Mouse (Mus musculus) liver, embryonic 13.5 days (tissue): ENCODE measurements around the gene Foxd2. TPM values are rescaled to one million over a fixed set of nuclear protein-coding genes. Genes with fewer than 3 reads are reported as not detected.

Source experiments
- ATAC-seq: fragments of 200-750 bp; cut with Nextera tagmentation; 2 replicates; pipeline ENCODE4 v1.8.0; 2017; ENCODE audit warnings: low read depth, mild to moderate bottlenecking, moderate number of reproducible peaks, moderate library complexity
- DNase-seq: peaks from one replicate; pipeline ENCODE4 v3.0.0; 2022
- H3K27ac ChIP-seq: fragments of 300-500 bp; sonication (generic); 2 replicates; pipeline ENCODE4 v1.5.1; 2015; ENCODE audit warnings: moderate library complexity, mild to moderate bottlenecking, inconsistent platforms
- H3K27me3 ChIP-seq: fragments of 300-500 bp; sonication (generic); 2 replicates; pipeline ENCODE4 v1.6.1; 2015; ENCODE audit warnings: mild to moderate bottlenecking, inconsistent platforms
- H3K36me3 ChIP-seq: fragments of 300-500 bp; sonication (generic); 2 replicates; pipeline ENCODE4 v1.6.1; 2015; ENCODE audit warnings: mild to moderate bottlenecking, inconsistent platforms
- H3K4me1 ChIP-seq: fragments of 300-500 bp; sonication (generic); replicated peaks from 2 replicates; pipeline ENCODE4 v1.6.1; 2015; ENCODE audit warnings: inconsistent platforms
- H3K4me2 ChIP-seq: fragments of 300-500 bp; sonication (generic); 2 replicates; pipeline ENCODE4 v1.6.1; 2015; ENCODE audit warnings: inconsistent platforms, mild to moderate bottlenecking, moderate library complexity
- H3K4me3 ChIP-seq: fragments of 300-500 bp; sonication (generic); replicated peaks from 2 replicates; pipeline ENCODE4 v1.5.1; 2015; ENCODE audit warnings: mild to moderate bottlenecking, inconsistent platforms
- H3K9ac ChIP-seq: fragments of 300-500 bp; sonication (generic); 2 replicates; pipeline ENCODE4 v1.6.1; 2015; ENCODE audit warnings: mild to moderate bottlenecking, inconsistent platforms
- H3K9me3 ChIP-seq: fragments of 300-500 bp; sonication (generic); replicated peaks from 2 replicates; pipeline ENCODE4 v1.6.1; 2016; ENCODE audit warnings: inconsistent platforms
- WGBS: fragments of 180-500 bp; shearing (Covaris S2); methylation state at CpG from one replicate; pipeline ENCODE4 v1.1.7; 2015; ENCODE audit not compliant: insufficient replicate concordance; 5-methylcytosine and 5-hydroxymethylcytosine counted together
- polyA plus RNA-seq: library from polyadenylated mRNA; unstranded; fragments of >200 nt; fragmentation: Nextera tagmentation; extraction: Ambion mirVana; gene quantifications from 2 replicates; pipeline ENCODE4 v1.2.1, GENCODE M21; 2015

Gene Foxd2
- polyA plus RNA-seq, 1 experiment from 2014 or later: not detected

DNA sequence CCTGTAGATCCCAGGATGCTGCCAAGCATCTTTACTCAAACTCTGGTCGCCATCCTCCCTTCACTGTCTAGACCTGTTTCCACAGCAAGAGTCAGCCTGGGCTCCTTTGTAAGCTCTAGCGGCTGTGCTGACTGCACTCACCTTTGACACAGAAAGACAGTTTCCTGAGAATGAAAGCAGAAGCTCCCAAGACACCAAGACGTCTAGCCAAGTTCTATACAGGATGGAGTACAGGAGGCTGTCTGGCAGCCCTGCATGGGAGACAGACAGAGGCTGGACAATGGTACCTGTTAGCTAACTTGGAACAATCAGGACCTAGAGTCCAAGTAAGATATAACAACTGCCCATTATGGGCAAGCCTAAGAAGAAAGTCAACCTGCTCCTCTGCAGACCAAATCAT lies 8.8 kb downstream of the Foxd2 start:
- no peak for DNase-seq
- WGBS: 4% methylated on average over 3 of the region's 3 CpGs
- H3K4me2 ChIP-seq: no peak overlapping the region

DNA sequence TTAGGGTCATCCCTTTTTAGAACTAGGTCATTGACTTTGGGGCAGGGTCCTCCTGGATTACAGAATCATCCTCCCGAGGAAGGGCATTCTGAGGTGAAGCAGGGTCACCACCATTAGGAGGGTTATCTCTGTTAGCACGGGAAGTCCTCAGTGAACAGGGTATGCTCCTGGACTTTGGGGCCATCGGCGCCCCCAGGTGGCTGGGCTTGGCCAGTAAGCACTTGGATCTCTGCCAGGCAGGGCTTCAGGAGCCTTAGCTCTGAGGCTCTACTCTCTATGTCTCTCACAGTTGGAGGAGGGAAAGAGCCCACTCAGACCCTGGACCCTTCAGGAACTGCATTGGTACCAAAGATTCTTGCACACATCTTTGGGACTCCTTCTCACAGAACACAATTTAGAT lies 10.8 kb downstream of the Foxd2 start:
- ATAC-seq (no peak), DNase-seq (no peak)
- no peaks in the 10 kb centered on the region for H3K4me1 ChIP-seq
- H3K9ac ChIP-seq: no peak overlapping the region
- H3K4me2 ChIP-seq: no peak overlapping the region
- peaks cover 86% of the 10 kb centered on the region for H3K27me3 ChIP-seq
- no peak overlapping the region for H3K4me3 ChIP-seq
- 16% methylated on average over 4 of the region's 4 CpGs for WGBS
- H3K27ac ChIP-seq: no peak overlapping the region
- no peaks in the 10 kb centered on the region for H3K36me3 ChIP-seq
- no peaks in the 10 kb centered on the region for H3K9me3 ChIP-seq

More for the DNA sequence above, 8.8 kb downstream of the Foxd2 start:
- no peak for ATAC-seq
- Histone ChIP-seq H3K27me3 (peaks cover 97% of the 10 kb centered on the region), H3K9ac (no peak overlapping the region), H3K4me3 (no peak overlapping the region), H3K9me3 (no peaks in the 10 kb centered on the region), H3K36me3 (no peaks in the 10 kb centered on the region), H3K27ac (no peak overlapping the region), H3K4me1 (no peaks in the 10 kb centered on the region)

DNA sequence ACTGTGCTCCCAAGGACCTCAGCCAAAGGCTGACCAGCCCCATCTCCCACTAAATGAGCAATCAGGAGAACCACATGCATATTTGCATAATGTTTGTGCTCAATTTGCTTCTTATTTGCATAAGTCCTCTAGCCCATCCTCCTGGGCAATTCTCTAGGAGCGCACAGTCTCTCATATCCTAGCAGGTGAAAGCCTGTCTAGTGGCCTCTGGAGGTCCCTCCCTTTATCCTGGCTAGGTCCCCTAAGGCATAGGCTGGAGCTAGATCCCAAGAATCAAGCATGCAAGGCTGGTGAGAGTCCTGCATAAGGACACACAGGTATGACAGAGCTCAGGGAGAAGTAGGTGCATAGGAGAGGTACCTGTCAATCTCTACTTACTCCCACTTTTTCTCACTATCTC lies 26.4 kb downstream of the Foxd2 start:
- Histone ChIP-seq H3K27ac (no peak overlapping the region), H3K9ac (no peak overlapping the region), H3K4me3 (no peak overlapping the region), H3K36me3 (no peaks in the 10 kb centered on the region), H3K9me3 (no peaks in the 10 kb centered on the region), H3K27me3 (peaks cover 19% of the 10 kb centered on the region), H3K4me2 (no peak overlapping the region), H3K4me1 (no peaks in the 10 kb centered on the region)
- 63% methylated on average over 1 of the region's 1 CpGs for WGBS
- ATAC-seq (no peak), DNase-seq (no peak)

DNA sequence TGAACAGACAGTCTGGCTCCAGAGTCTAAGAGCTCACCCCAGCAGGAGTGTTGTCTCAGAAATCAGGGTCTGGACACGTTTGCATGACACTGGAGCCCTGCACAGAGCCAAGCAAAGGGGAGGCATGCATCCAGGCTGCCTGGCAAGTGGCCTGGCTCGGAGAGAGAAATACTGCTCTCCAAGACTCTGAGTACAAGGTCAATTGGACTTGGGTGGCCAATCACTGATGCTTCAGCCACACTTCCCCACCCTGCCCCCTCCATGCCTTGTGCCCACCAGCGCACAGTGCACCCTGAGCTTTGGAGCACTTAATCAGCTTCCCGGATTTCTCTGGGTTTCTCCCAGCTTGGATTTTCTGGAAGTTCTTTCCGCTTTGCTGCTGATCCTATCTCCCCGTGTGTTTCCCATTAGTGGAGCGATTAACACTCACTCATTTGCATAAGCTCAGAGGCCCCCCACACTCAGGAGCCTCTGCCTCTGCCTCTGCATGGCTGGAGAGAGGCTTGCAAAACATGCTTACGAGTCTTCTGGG lies 32.2 kb downstream of the Foxd2 start:
- peaks cover 53% of the 10 kb centered on the region for H3K27me3 ChIP-seq
- H3K4me3 ChIP-seq: no peak overlapping the region
- H3K36me3 ChIP-seq: no peaks in the 10 kb centered on the region
- WGBS: 29% methylated on average over 8 of the region's 8 CpGs
- ATAC-seq (no peak), DNase-seq (no peak)
- H3K4me2 ChIP-seq: no peak overlapping the region
- no peaks in the 10 kb centered on the region for H3K4me1 ChIP-seq
- no peak overlapping the region for H3K27ac ChIP-seq
- H3K9me3 ChIP-seq: no peaks in the 10 kb centered on the region
- H3K9ac ChIP-seq: no peak overlapping the region

DNA sequence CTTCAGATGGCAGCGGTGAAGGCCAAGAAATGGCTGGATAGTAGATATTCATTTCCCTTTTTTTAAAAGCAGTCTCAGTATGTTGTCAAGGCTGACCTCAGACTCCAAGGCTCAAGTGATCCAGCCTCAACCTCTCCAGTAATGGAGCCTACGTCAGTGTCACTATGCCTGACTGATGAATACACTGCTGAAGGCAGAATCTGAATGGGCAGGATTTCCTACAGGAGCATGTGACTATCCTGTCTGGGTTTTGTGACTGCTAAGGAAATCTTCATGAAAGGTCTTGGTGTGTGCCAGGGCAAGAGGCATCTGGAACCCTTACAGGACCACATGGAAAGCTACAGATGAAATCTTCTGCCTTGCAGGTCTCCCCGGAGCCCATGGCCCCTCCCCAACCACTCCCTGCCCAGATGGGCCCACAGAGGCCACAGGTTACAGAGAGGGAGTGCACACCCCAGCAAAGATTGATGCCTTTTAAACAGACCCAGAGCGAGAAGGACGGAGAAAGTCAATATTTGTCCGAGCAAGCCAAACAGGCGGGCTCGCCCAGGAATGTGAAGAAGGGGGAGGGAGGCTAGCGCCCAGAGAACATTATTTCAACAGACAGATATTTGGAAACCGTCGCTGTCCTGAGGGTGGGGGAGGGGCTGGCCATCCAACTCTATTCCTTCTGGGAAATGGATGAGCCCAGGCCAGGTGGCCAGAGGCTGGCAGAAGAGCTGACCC lies 38.7 kb downstream of the Foxd2 start:
- DNase-seq: no peak
- H3K4me1 ChIP-seq: no peaks in the 10 kb centered on the region; the same call in 1 of the 2 replicates
- H3K9me3 ChIP-seq: no peaks in the 10 kb centered on the region
- H3K4me3 ChIP-seq: no peak overlapping the region
- no peak overlapping the region for H3K27ac ChIP-seq
- no peak overlapping the region for H3K9ac ChIP-seq
- H3K4me2 ChIP-seq: no peak overlapping the region
- ATAC-seq: peak; percentile 79
- H3K27me3 ChIP-seq: peaks cover 48% of the 10 kb centered on the region
- no peaks in the 10 kb centered on the region for H3K36me3 ChIP-seq
- WGBS: 47% methylated on average over 11 of the region's 11 CpGs

DNA sequence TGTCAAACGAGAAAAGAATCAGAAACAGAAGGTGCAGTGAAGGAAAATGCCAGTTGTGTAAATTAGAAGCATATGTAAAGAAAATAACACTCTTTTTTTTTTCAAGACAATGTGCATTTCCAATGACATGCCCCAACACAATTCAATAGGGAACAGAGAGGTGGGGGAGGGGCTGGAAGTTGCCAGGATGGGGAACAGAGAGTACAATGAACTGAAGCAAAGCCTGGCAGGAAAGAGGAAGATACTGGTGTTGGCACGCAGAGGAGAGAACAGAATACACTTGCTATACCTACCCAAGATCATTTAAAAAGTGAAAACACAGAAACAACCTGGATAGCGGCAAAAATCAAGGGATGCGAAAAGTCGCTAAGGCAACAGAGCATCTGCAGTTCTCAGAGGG lies 45.5 kb downstream of the Foxd2 start:
- Histone ChIP-seq H3K9me3 (no peaks in the 10 kb centered on the region), H3K36me3 (no peaks in the 10 kb centered on the region), H3K4me3 (no peak overlapping the region), H3K4me1 (no peaks in the 10 kb centered on the region), H3K4me2 (no peak overlapping the region), H3K9ac (no peak overlapping the region), H3K27me3 (peaks cover 46% of the 10 kb centered on the region), H3K27ac (no peak overlapping the region)
- 62% methylated on average over 5 of the region's 5 CpGs for WGBS
- no peak for DNase-seq
- ATAC-seq: no peak

DNA sequence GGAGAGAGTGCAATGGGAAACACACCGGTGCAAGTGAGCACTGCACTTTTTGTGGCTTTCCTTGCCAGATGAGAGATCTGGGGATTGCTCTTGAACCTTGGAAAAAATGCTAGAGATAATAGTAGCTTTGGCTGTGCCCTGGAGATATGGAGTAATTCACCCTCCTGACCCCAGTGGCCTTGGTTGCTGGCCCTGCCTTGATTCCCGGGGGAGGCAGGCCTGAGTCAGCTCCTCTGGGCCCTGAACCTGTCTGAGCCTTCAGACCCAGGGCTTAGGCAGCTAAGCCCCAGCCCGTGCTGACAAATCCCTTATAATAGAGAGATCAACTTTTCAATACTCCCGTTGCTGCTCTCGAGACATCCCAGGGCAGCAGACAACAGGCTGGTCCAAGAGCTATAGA lies 50.2 kb downstream of the Foxd2 start:
- ATAC-seq (no peak), DNase-seq (no peak)
- no peak overlapping the region for H3K9ac ChIP-seq
- H3K27ac ChIP-seq: no peak overlapping the region
- H3K4me1 ChIP-seq: no peaks in the 10 kb centered on the region
- peaks cover 20% of the 10 kb centered on the region for H3K27me3 ChIP-seq
- no peaks in the 10 kb centered on the region for H3K9me3 ChIP-seq
- no peaks in the 10 kb centered on the region for H3K36me3 ChIP-seq
- no peak overlapping the region for H3K4me2 ChIP-seq
- no peak overlapping the region for H3K4me3 ChIP-seq
- WGBS: 40% methylated on average over 5 of the region's 5 CpGs

Other genes starting within 250 kb of the Foxd2 start
- not detected in 2 replicates for gene Gm12830, start 87.2 kb downstream of the Foxd2 start, polyA plus RNA-seq
- not detected in 2 replicates for gene Foxe3, start 17.1 kb upstream of the Foxd2 start, polyA plus RNA-seq
- 72.8 and 90.4 TPM in 2 replicates for gene Cmpk1, start 78.4 kb upstream of the Foxd2 start, polyA plus RNA-seq
- 8.3 and 11.8 TPM in 2 replicates for gene Stil, start 91.3 kb upstream of the Foxd2 start, polyA plus RNA-seq
- 29.3 and 31.5 TPM in 2 replicates for gene Tal1, start 147.6 kb upstream of the Foxd2 start, polyA plus RNA-seq
- 21.2 and 23.7 TPM in 2 replicates for gene Pdzk1ip1, start 179.8 kb upstream of the Foxd2 start, polyA plus RNA-seq
- 0.05 and 0.06 TPM in 2 replicates for gene Cyp4x1, start 225.4 kb upstream of the Foxd2 start, polyA plus RNA-seq